Mouse (Mus musculus) erythroblast, embryonic 14.5 days (primary cell): ENCODE measurements around the gene Ints13. TPM values are rescaled to one million over a fixed set of nuclear protein-coding genes. Genes with fewer than 3 reads are reported as not detected.

ENCODE experiments used
- H3K27me3 ChIP-seq: 2 replicates; pipeline ENCODE4 v1.6.1; 2012; ENCODE audit warnings: inconsistent platforms; ENCODE audit not compliant: control insufficient read depth
- H3K36me3 ChIP-seq: 2 replicates; pipeline ENCODE4 v1.6.1; 2012; ENCODE audit warnings: mild to moderate bottlenecking, inconsistent platforms; ENCODE audit not compliant: control insufficient read depth
- H3K4me1 ChIP-seq: 2 replicates; pipeline ENCODE4 v1.6.1; 2012; ENCODE audit warnings: inconsistent platforms; ENCODE audit not compliant: control insufficient read depth
- H3K4me3 ChIP-seq: replicated peaks from 2 replicates; pipeline ENCODE3; 2012; ENCODE audit warnings: moderate library complexity, mild to moderate bottlenecking, inconsistent platforms
- H3K9me3 ChIP-seq: 2 replicates; pipeline ENCODE4 v1.6.1; 2012; ENCODE audit warnings: low read length, inconsistent platforms, mixed read lengths; ENCODE audit not compliant: control insufficient read depth
- GATA1 ChIP-seq: IDR thresholded peaks from 2 replicates; pipeline ENCODE4 v1.6.1; 2012; ENCODE audit warnings: low read length, inconsistent platforms, mixed read lengths
- TAL1 ChIP-seq: IDR thresholded peaks from 3 replicates; pipeline ENCODE4 v1.6.1; 2012; ENCODE audit warnings: low read length, inconsistent platforms, mixed read lengths
- polyA plus RNA-seq: library from polyadenylated mRNA; stranded (reverse); fragments of >175 nt; gene quantifications from 2 replicates; pipeline ENCODE4 v1.2.3, GENCODE M21; 2012

Ints13 gene
- polyA plus RNA-seq, 1 experiment, result 4.0 TPM

DNA sequence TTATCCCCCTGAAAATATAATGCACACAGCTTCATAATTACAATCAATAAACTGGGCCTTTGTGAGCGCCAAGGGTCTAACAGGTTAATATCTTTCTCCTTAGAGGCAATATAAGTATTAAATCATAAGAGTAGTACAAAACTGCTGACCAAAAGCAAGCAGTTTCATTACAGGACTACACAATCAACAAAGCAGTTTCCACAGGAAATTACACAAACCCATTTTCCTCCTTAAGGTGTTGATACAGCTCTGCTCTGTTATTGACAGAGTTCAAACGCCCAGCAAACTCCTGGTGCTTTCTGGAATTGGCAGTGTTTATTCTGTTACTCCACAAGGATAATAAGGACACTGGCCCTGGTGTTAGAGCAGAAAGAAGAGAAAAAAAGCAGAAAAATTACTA is 27.2 kb downstream of the Ints13 start:
- Histone ChIP-seq H3K4me1 (peaks cover 2% of the 10 kb centered on the region; the same call in 1 of the 2 replicates), H3K27me3 (no peaks in the 10 kb centered on the region), H3K36me3 (peaks cover 80% of the 10 kb centered on the region), H3K9me3 (no peaks in the 10 kb centered on the region), H3K4me3 (no peak overlapping the region)
- TF ChIP-seq GATA1 (no peak), TAL1 (no peak)

DNA sequence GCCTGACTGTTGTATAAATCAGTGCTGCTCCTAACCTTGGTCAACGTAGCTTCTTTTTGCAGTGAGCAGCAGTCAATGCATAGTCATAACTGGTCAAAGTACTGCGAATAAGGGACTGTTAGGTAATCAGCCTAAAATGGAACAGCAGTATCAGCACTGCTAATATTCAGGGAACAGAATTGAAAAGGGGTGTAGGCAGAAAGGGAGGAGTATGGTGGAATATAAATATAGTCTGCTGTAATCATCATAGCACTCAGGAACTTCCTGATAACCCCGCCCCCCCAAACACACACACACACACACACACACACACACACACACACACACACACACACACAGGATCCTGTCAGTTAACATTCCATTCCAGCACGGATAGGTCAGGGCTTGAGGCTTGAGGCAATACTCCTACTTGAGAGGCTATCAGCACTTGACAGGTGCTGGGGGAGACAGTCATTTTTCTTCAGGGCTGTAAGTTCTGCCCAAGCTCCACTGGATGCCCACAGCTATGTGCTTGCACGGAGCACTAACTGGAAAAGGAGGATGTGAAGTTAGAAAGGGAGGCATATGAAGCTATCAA is 32.3 kb downstream of the Ints13 start:
- TF ChIP-seq TAL1, result no peak
- no peak for TF ChIP-seq GATA1
- Histone ChIP-seq H3K9me3 (no peaks in the 10 kb centered on the region), H3K27me3 (no peaks in the 10 kb centered on the region; the same call in 1 of the 2 replicates), H3K36me3 (peaks cover 32% of the 10 kb centered on the region), H3K4me3 (no peak overlapping the region), H3K4me1 (peaks cover 2% of the 10 kb centered on the region; the same call in 1 of the 2 replicates)

DNA sequence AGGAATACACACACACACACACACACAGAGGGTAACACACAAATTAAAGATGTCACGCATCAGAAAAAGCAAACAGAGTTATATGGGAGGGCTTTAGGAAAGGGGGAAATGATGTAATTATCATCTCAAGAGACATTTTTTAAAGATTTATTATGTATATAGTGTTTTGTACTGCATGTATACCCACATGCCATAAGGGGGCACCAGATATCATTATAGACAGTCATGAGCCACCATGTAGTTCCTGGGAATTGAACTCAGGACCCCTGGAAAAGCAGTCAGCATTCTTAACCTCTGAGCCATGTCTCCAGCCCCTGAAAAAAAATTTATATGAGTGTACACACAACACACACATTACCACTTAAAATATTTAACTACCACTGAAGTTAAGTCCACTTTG is 33.0 kb downstream of the Ints13 start:
- H3K36me3 ChIP-seq, result peaks cover 24% of the 10 kb centered on the region
- peaks cover 2% of the 10 kb centered on the region; the same call in 1 of the 2 replicates for H3K4me1 ChIP-seq
- H3K4me3 ChIP-seq, result no peak overlapping the region
- no peaks in the 10 kb centered on the region for H3K9me3 ChIP-seq
- no peak for TF ChIP-seq GATA1
- no peak for TF ChIP-seq TAL1
- no peaks in the 10 kb centered on the region; the same call in 1 of the 2 replicates for H3K27me3 ChIP-seq

DNA sequence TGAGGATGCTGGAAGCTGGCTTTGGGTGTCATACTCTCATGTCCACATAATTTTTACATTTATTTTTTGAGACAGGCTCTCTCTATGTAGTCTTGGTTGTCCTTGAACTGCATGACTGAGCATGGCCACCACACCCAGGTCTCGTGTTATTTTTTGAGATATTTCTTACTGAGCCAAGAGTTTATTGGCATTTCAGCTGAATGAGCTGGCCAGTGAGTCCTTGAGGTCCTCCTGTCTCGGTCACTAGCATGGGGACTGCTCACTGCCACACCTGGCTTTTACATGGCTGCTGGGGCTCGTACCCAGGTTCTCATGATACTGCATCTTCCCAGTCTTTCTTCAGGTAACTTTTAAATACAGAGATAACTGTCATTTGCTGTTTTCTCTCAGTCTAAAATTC is 37.2 kb downstream of the Ints13 start:
- Histone ChIP-seq H3K9me3 (no peaks in the 10 kb centered on the region), H3K4me1 (no peaks in the 10 kb centered on the region), H3K36me3 (no peaks in the 10 kb centered on the region), H3K4me3 (no peak overlapping the region), H3K27me3 (no peaks in the 10 kb centered on the region; the same call in 1 of the 2 replicates)
- TF ChIP-seq GATA1 (no peak), TAL1 (no peak)

DNA sequence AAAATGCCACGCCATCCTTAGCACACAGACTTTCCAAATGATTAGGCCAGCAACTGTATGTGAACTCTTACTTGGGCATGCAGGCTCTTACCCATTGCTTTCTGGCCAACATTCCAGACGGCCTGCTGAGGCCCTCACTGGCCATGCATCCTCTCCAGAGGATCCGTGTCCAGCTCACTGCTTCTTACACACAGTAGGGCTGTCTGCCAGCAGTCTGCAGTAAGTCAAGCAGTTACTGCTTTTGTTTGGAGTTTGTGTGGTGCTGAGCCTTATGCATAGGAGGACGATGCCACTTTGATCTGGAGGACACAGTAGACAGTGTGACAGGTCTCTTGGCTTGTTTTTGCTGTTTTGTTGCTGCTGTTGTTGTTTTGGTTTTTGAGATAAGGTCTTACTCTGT is 39.0 kb downstream of the Ints13 start:
- H3K36me3 ChIP-seq, result no peaks in the 10 kb centered on the region
- H3K4me1 ChIP-seq, result no peaks in the 10 kb centered on the region
- TF ChIP-seq GATA1 (no peak), TAL1 (no peak)
- H3K4me3 ChIP-seq, result no peak overlapping the region
- H3K9me3 ChIP-seq, result no peaks in the 10 kb centered on the region
- no peaks in the 10 kb centered on the region; the same call in 1 of the 2 replicates for H3K27me3 ChIP-seq

DNA sequence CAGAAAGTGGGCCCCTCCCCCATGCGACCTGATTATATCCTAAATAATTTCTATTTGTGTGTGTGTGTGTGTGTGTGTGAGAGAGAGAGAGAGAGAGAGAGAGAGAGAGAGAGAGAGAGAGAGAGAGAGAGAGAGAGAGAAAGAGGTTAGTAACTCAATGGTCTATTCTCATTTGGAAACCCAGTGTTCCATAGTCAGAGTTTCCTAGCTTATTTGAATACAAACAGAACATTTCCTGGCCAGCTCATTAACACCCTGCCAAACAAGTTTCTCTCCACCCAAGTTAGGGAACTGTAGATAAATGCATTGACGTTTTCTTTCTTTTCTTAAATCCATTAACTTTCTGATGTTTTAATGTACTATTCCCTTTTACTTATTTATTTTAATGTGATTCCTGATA is 39.6 kb downstream of the Ints13 start:
- no peaks in the 10 kb centered on the region for H3K4me1 ChIP-seq
- H3K27me3 ChIP-seq, result no peaks in the 10 kb centered on the region; the same call in 1 of the 2 replicates
- no peaks in the 10 kb centered on the region for H3K36me3 ChIP-seq
- no peak for TF ChIP-seq GATA1
- TF ChIP-seq TAL1, result no peak
- no peak overlapping the region for H3K4me3 ChIP-seq
- H3K9me3 ChIP-seq, result no peaks in the 10 kb centered on the region

DNA sequence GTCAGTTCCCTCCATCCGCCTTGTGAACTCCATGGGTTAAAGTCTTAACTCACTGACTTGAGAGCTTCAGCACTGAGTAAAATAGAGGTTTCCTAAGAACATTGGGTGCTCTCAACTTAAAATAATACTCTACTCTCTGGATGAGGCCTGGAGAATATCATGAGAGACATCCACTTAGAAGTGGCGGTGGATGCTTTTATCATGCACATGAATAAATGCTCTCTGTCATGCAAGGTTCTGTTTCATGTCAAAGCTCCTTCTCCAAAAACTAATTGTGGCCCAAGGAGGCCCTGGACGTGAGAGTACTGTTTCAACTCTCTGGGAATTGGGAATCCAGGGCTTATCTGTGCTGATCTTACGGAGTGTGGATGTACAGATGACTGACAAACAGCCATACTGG is 40.5 kb downstream of the Ints13 start:
- Histone ChIP-seq H3K4me3 (no peak overlapping the region), H3K4me1 (no peaks in the 10 kb centered on the region), H3K27me3 (no peaks in the 10 kb centered on the region; the same call in 1 of the 2 replicates), H3K36me3 (no peaks in the 10 kb centered on the region), H3K9me3 (no peaks in the 10 kb centered on the region)
- TF ChIP-seq GATA1 (no peak), TAL1 (no peak)

DNA sequence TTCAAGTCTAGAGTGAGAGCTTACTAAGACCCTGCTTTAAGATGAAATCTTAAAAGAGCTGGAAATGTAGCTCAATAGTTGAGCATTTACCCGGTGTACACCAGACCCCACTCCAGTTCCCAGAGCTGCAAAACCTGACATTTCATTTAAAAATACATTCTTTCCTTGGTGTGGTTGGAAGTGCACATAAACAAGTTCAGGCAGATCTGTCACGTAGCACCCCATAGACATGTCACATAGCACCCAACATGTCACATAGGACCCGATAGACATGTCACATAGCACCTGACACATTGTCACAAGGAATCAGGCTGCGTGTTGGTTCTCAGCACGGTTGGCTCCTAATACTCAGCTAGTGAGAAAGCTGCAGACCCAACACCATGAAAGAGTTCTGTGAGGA is 42.1 kb downstream of the Ints13 start:
- Histone ChIP-seq H3K4me1 (no peaks in the 10 kb centered on the region), H3K4me3 (no peak overlapping the region), H3K27me3 (peaks cover 3% of the 10 kb centered on the region; the same call in 1 of the 2 replicates), H3K9me3 (no peaks in the 10 kb centered on the region), H3K36me3 (no peaks in the 10 kb centered on the region)
- TF ChIP-seq GATA1, result no peak
- no peak for TF ChIP-seq TAL1

DNA sequence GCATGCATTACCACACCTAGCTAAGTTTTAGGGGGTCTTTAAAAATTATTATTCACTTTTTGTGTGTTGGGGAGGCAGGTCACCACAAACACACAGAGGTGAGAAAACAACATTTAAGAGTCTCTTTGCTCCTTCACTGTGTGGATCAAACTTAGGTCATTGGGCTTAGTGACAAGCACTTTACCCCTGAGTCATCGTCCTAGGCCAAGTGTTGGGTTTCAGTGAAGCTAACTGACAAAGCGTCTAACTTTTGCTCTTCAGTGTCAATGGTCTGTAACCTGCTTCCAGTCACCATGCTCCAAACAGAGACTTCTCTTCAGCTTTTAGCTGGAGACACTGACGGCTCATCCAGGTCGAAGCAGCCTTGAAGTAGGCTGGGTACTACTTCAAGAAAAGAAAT is 44.5 kb downstream of the Ints13 start:
- no peaks in the 10 kb centered on the region for H3K36me3 ChIP-seq
- TF ChIP-seq GATA1 (no peak), TAL1 (no peak)
- H3K27me3 ChIP-seq, result peaks cover 7% of the 10 kb centered on the region; the same call in 1 of the 2 replicates
- H3K4me3 ChIP-seq, result no peak overlapping the region
- H3K4me1 ChIP-seq, result no peaks in the 10 kb centered on the region
- H3K9me3 ChIP-seq, result no peaks in the 10 kb centered on the region

DNA sequence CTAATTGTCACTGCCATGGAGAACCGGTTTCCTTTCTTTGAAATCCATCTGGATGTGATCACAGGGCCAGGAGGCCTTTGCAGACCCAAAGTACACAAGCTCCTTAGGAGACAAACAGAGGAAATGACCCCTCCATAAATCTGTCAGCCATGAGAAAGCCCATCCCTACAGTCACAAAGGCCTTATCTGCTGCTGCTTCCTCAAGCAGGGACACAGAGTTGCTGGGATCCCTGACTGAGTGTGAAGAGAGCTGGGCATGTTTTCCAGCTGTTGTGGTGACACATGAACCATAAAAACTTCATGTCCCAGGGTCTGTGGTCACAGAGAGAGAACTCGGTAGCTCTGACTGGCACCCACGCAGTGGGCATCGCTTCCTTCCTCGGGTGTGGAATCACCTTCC is 46.9 kb downstream of the Ints13 start:
- TF ChIP-seq GATA1 (no peak), TAL1 (no peak)
- H3K9me3 ChIP-seq, result no peaks in the 10 kb centered on the region
- no peaks in the 10 kb centered on the region for H3K36me3 ChIP-seq
- H3K27me3 ChIP-seq, result peaks cover 7% of the 10 kb centered on the region; the same call in 1 of the 2 replicates
- H3K4me3 ChIP-seq, result no peak overlapping the region
- H3K4me1 ChIP-seq, result no peaks in the 10 kb centered on the region
